Mouse (Mus musculus) myocyte (in vitro differentiated cells): Measurements from ENCODE around the gene Ccdc152. TPM values are rescaled to one million over a fixed set of nuclear protein-coding genes. Genes with fewer than 3 reads are reported as not detected.

Source experiments
- H3K27me3 ChIP-seq: one replicate; pipeline ENCODE4 v1.6.1; 2011; ENCODE audit not compliant: control insufficient read depth, insufficient read depth, insufficient read length
- H3K36me3 ChIP-seq: one replicate; pipeline ENCODE4 v1.6.1; 2011; ENCODE audit not compliant: control insufficient read depth, insufficient read depth
- H3K4me2 ChIP-seq: one replicate; pipeline ENCODE4 v1.6.1; 2011; ENCODE audit warnings: low read depth, control low read depth
- H3K4me3 ChIP-seq: one replicate; pipeline ENCODE4 v1.5.1; 2011; ENCODE audit warnings: mild to moderate bottlenecking, control low read depth, moderate library complexity
- H3K79me2 ChIP-seq: one replicate; pipeline ENCODE4 v1.6.1; 2011; ENCODE audit not compliant: control insufficient read depth, insufficient read depth
- H3ac ChIP-seq: one replicate; pipeline ENCODE4 v1.6.1; 2011; ENCODE audit not compliant: control insufficient read depth, insufficient read length
- CEBPB ChIP-seq: IDR thresholded peaks from 2 replicates; pipeline ENCODE4 v1.6.1; 2011; ENCODE audit warnings: mild to moderate bottlenecking, moderate library complexity; ENCODE audit not compliant: poor library complexity, insufficient read depth, severe bottlenecking
- E2F4 ChIP-seq: IDR thresholded peaks from one replicate; pipeline ENCODE4 v1.6.1; 2011; ENCODE audit warnings: mild to moderate bottlenecking, control low read depth, moderate library complexity; ENCODE audit not compliant: insufficient read depth
- MAX ChIP-seq: IDR thresholded peaks from one replicate; pipeline ENCODE4 v1.6.1; 2011; ENCODE audit warnings: low read depth, mild to moderate bottlenecking, control low read depth
- MYOD1 ChIP-seq, 3 experiments: IDR thresholded peaks; one replicate each; pipeline ENCODE4 v1.6.1; 2011; ENCODE audit warnings: control low read depth in 2 of 3, low read depth in 2 of 3, mild to moderate bottlenecking in 2 of 3, moderate library complexity in 1 of 3; ENCODE audit not compliant: insufficient read length in 2 of 3, control insufficient read depth in 1 of 3
- MYOG ChIP-seq, 3 experiments: IDR thresholded peaks; one replicate each; pipeline ENCODE4 v1.6.1; 2011; ENCODE audit warnings: control low read depth in 2 of 3, low read depth in 2 of 3, mild to moderate bottlenecking in 2 of 3; ENCODE audit not compliant: insufficient read length in 2 of 3, control insufficient read depth in 1 of 3, insufficient read depth in 1 of 3
- POLR2A ChIP-seq: IDR thresholded peaks from one replicate; pipeline ENCODE4 v1.6.1; 2011; ENCODE audit warnings: low read depth, mild to moderate bottlenecking, control low read depth, moderate library complexity; ENCODE audit not compliant: insufficient read length
- POLR2AphosphoS2 ChIP-seq: IDR thresholded peaks from one replicate; pipeline ENCODE4 v1.6.1; 2011; ENCODE audit warnings: low read depth, control low read depth; ENCODE audit not compliant: insufficient read length
- REST ChIP-seq: IDR thresholded peaks from one replicate; pipeline ENCODE4 v1.6.1; 2011; ENCODE audit warnings: mild to moderate bottlenecking, control low read depth, moderate library complexity; ENCODE audit not compliant: insufficient read depth, insufficient read length
- SRF ChIP-seq: IDR thresholded peaks from one replicate; pipeline ENCODE4 v1.6.1; 2011; ENCODE audit warnings: low read depth; ENCODE audit not compliant: control insufficient read depth, insufficient read length
- TCF12 ChIP-seq: IDR thresholded peaks from one replicate; pipeline ENCODE4 v1.6.1; 2011; ENCODE audit warnings: mild to moderate bottlenecking, control low read depth; ENCODE audit not compliant: poor library complexity, insufficient read depth, severe bottlenecking
- TCF3 ChIP-seq: IDR thresholded peaks from one replicate; pipeline ENCODE4 v1.6.1; 2011; ENCODE audit warnings: low read depth, control low read depth; ENCODE audit not compliant: insufficient read length
- USF1 ChIP-seq: IDR thresholded peaks from one replicate; pipeline ENCODE4 v1.6.1; 2011; ENCODE audit warnings: low read depth, mild to moderate bottlenecking, control low read depth, moderate library complexity
- polyA plus RNA-seq: library from polyadenylated mRNA; unstranded; fragments of >200 nt; fragmentation: generic; extraction: Trizol; gene quantifications from one replicate; pipeline ENCODE4 v1.2.1, GENCODE M21; 2012; ENCODE audit warnings: missing spikeins

Ccdc152 gene
- polyA plus RNA-seq, 1 experiment, result not detected

DNA sequence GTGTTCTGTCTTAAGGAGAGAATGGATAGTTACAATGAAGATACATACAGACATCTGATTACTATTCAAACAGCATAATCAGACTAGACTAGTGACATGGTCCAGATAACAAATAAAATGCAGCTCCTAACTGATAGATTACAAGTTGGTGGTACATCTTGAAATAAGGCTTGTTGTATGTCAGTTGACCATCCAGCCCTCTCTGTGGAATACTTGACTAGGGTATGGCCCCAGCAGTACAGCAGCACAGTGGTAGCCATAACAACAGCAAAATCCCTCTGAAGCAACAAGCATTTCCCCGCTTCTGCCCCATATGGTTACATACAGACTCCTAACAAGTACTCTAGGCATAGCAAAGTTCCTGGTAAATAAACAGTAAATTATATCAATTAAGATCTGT lies 21.6 kb downstream of the Ccdc152 start:
- Histone ChIP-seq H3ac (no peak overlapping the region), H3K27me3 (no peaks in the 10 kb centered on the region), H3K79me2 (no peaks in the 10 kb centered on the region), H3K4me3 (no peak overlapping the region), H3K4me2 (no peak overlapping the region), H3K36me3 (no peaks in the 10 kb centered on the region)
- TF ChIP-seq CEBPB (no peak), MAX (no peak), MYOD1 (IDR thresholded peaks at IDR 0.05; ENCODE audit: control insufficient read depth in 1 of 3, insufficient read length in 2 of 3, low read depth in 2 of 3) (no peak), SRF (no peak), POLR2AphosphoS2 (no peak), E2F4 (no peak), REST (no peak), POLR2A (no peak), TCF3 (no peak), USF1 (no peak), MYOG (IDR thresholded peaks at IDR 0.05; ENCODE audit: control insufficient read depth in 1 of 3, insufficient read depth in 1 of 3, insufficient read length in 2 of 3, low read depth in 2 of 3) (no peak), TCF12 (no peak)

DNA sequence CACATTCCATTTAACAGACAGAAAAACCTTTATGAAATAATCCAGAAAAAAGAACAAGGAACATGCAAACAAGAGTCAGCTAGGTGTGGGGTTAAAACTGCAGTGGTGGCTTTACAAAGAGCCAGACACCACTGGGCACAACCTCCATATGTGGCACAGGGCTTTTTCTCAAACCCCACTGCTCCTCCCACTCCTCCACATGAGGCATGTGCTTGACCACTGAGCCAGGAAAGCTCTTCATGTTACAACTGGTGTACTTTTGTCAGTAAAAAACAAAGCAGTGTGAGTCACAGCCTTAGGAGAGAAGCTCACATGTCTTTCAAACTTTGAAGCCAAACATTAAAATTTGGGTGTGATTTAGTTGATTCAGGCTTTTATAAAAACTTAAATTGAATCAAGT lies 22.1 kb downstream of the Ccdc152 start:
- TF ChIP-seq SRF (no peak), TCF3 (no peak), MYOD1 (IDR thresholded peaks at IDR 0.05; ENCODE audit: control insufficient read depth in 1 of 3, insufficient read length in 2 of 3, low read depth in 2 of 3) (no peak), POLR2AphosphoS2 (no peak), E2F4 (no peak)
- Histone ChIP-seq H3K4me2 (no peak overlapping the region), H3ac (no peak overlapping the region), H3K4me3 (no peak overlapping the region), H3K36me3 (no peaks in the 10 kb centered on the region), H3K79me2 (no peaks in the 10 kb centered on the region), H3K27me3 (no peaks in the 10 kb centered on the region)

DNA sequence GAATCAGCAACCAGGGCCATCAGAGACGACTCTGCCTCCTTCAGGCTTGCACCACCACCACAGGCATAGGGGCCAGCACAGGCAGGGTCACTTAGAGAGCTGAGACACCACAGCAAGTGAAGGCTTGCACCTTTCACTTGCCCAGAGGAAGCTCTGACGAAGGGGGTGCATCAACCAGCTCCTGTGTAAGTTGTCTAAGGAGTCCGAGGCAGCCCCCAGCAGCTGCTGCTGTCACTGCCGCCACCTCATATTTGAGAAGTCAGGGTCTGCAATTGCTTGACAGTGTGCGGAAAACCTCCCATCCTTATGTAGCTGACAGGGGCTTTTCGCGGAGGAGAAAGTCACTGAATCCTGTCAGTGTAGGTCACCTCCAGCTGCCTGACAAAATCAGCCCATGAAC lies 24.1 kb downstream of the Ccdc152 start:
- no peak overlapping the region for H3ac ChIP-seq
- no peaks in the 10 kb centered on the region for H3K27me3 ChIP-seq
- H3K4me2 ChIP-seq, result no peak overlapping the region
- no peak for TF ChIP-seq MYOG (IDR thresholded peaks at IDR 0.05; ENCODE audit: control insufficient read depth in 1 of 3, insufficient read depth in 1 of 3, insufficient read length in 2 of 3, low read depth in 2 of 3)
- no peak for TF ChIP-seq TCF3
- no peak overlapping the region for H3K4me3 ChIP-seq
- no peaks in the 10 kb centered on the region for H3K79me2 ChIP-seq
- H3K36me3 ChIP-seq, result no peaks in the 10 kb centered on the region

DNA sequence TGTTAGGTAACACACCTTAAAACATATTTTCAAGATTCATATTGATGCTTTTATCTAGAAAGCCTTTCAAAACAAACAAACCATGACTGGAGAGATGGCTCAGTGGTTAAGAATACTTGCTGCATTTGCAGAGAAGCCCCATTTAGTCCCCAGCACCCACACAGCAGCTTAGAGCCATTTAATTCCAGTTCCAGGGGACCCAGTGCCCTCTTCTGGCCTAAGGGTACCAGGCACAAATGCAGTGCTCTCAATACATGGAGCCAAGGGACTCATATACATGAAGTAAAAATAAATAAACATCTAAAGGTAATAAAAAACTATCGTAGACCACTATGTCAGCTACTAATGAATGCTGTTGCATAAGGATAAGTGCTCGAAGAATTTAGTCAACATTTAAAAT lies 25.9 kb downstream of the Ccdc152 start:
- H3K4me2 ChIP-seq, result no peak overlapping the region
- no peaks in the 10 kb centered on the region for H3K36me3 ChIP-seq

DNA sequence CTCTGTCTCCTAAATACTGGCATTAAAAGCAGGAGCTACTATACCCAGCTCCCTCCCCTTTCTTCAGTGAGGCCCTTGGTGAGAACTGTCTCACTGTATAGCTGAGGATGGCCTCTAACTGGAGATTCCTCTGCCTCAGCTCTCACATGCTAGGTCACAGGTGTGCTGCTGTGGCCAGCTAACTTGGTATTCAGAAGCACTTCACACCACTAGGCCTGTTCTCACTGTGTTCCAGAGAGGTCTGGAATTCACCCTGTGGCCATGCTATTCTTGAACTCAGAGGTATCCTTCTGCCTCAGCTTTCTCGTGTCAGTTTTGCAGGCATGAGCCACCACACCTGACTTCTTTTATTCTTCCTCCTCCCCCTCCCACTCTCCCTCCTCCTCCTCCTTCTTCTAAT lies 30.1 kb downstream of the Ccdc152 start:
- TF ChIP-seq REST (no peak), MAX (no peak), MYOD1 (IDR thresholded peaks at IDR 0.05; ENCODE audit: control insufficient read depth in 1 of 3, insufficient read length in 2 of 3, low read depth in 2 of 3) (no peak), TCF3 (no peak)
- H3K79me2 ChIP-seq, result no peaks in the 10 kb centered on the region
- no peak overlapping the region for H3K4me3 ChIP-seq
- H3K36me3 ChIP-seq, result no peaks in the 10 kb centered on the region
- no peaks in the 10 kb centered on the region for H3K27me3 ChIP-seq
- no peak overlapping the region for H3K4me2 ChIP-seq
- no peak overlapping the region for H3ac ChIP-seq

More for the DNA sequence above, 25.9 kb downstream of the Ccdc152 start:
- TF ChIP-seq USF1 (no peak), CEBPB (no peak), E2F4 (no peak), MYOD1 (IDR thresholded peaks at IDR 0.05; ENCODE audit: control insufficient read depth in 1 of 3, insufficient read length in 2 of 3, low read depth in 2 of 3) (no peak)
- no peaks in the 10 kb centered on the region for H3K79me2 ChIP-seq
- H3K27me3 ChIP-seq, result no peaks in the 10 kb centered on the region
- H3K4me3 ChIP-seq, result no peak overlapping the region
- H3ac ChIP-seq, result no peak overlapping the region

DNA sequence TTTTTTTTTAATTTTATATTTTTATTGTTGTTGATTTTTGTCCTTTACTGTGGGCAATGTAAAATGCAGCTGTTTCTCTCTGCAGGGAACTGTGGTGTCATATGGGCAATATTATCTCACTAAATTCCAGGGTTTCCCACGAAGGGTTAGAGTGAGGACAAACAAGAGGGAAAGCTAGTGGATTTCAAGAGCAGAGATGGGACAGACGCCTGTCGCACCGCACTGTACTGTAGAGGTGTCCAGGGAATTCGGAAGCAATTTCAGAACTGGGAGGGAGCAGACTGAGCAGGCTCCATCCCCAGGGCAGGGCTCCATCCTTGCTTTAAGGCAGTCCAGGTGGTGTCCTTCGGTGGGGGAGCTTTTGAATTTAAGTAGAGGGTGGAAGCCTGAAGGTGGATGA lies 32.1 kb downstream of the Ccdc152 start:
- H3K79me2 ChIP-seq, result no peaks in the 10 kb centered on the region
- H3K36me3 ChIP-seq, result no peaks in the 10 kb centered on the region
- no peak overlapping the region for H3ac ChIP-seq
- H3K4me3 ChIP-seq, result no peak overlapping the region
- H3K4me2 ChIP-seq, result peak overlapping the region; percentile 62
- H3K27me3 ChIP-seq, result no peaks in the 10 kb centered on the region
- TF ChIP-seq TCF3, result no peak
- TF ChIP-seq SRF, result no peak
- no peak for TF ChIP-seq POLR2AphosphoS2
- no peak for TF ChIP-seq POLR2A
- no peak for TF ChIP-seq USF1
- TF ChIP-seq TCF12, result no peak
- no peak for TF ChIP-seq MYOD1 (IDR thresholded peaks at IDR 0.05; ENCODE audit: control insufficient read depth in 1 of 3, insufficient read length in 2 of 3, low read depth in 2 of 3)
- no peak for TF ChIP-seq E2F4
- no peak for TF ChIP-seq MAX
- TF ChIP-seq MYOG (IDR thresholded peaks at IDR 0.05; ENCODE audit: control insufficient read depth in 1 of 3, insufficient read depth in 1 of 3, insufficient read length in 2 of 3, low read depth in 2 of 3), result no peak
- no peak for TF ChIP-seq CEBPB
